Mouse (Mus musculus) cortical plate, adult 2 months (tissue): Measurements from ENCODE around the gene Sgsm1.

Experiments
- CTCF ChIP-seq: fragments of 200-500 bp; IDR thresholded peaks from 2 replicates; pipeline ENCODE4 v1.5.1; 2011; ENCODE audit warnings: mild to moderate bottlenecking, control low read depth, low read length; ENCODE audit not compliant: insufficient read depth; ENCODE audit errors: extremely low read depth
- POLR2A ChIP-seq: fragments of 200-500 bp; IDR thresholded peaks from 2 replicates; pipeline ENCODE4 v1.6.1; 2011; ENCODE audit warnings: mild to moderate bottlenecking, low read length, control low read depth; ENCODE audit not compliant: insufficient read depth; ENCODE audit errors: extremely low read depth

- TF ChIP-seq CTCF, result no peak
- no peak for TF ChIP-seq POLR2A
These were observed 102.5 kb downstream of the Sgsm1 start for GRCm38 (mm10) chr5:113208048-113208447.
